Mouse (Mus musculus): Measurements from ENCODE around the gene Thumpd2. TPM values are rescaled to one million over a fixed set of nuclear protein-coding genes. Genes with fewer than 3 reads are reported as not detected.

Gene Thumpd2
- polyA plus RNA-seq, 1 experiment, result 3.9 TPM

GRCm38 (mm10) chr17:81009112-81009511, 55.8 kb downstream of the Thumpd2 start:
- H3K4me3 ChIP-seq (replicated peaks; ENCODE audit: insufficient read depth, low read depth, low read length), result no peak overlapping the region
- peaks cover 15% of the 10 kb centered on the region for H3K4me1 ChIP-seq (ENCODE audit: control insufficient read depth, insufficient read depth, low read length)
- TF ChIP-seq CTCF (IDR thresholded peaks at IDR 0.05; ENCODE audit: borderline replicate concordance, insufficient read depth, low read depth, low read length) (no peak), POLR2A (IDR thresholded peaks at IDR 0.05; ENCODE audit: borderline replicate concordance, insufficient read depth, low read length) (no peak)
- no peak overlapping the region for H3K27ac ChIP-seq (ENCODE audit: insufficient read depth, low read length)
- no peak for DNase-seq
- H3K27me3 ChIP-seq (ENCODE audit: control insufficient read depth, insufficient read depth, low read length), result no peaks in the 10 kb centered on the region
- WGBS, result 89% methylated on average over 10 of the region's 10 CpGs

DNA sequence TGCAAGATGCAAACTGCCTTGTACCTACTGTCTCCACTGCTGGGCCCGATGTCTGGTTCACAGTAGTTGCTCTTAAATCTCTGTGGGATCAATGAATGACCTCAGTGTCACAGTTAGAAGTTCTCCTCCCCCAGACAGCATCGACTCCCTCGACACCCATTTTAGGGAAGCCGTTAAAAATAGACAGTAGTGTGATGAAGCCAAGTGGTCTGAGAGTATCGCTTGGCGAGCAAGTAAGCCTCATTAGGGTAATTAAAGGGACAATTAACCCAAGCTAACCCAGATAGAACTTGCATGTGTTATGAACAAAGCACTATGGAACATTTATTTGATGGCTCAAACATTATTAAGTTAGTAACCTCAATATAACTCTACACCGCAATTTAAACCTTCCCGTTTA, 59.6 kb downstream of the Thumpd2 start:
- no peaks in the 10 kb centered on the region for H3K27me3 ChIP-seq (ENCODE audit: control insufficient read depth, insufficient read depth, low read length)
- TF ChIP-seq POLR2A (IDR thresholded peaks at IDR 0.05; ENCODE audit: borderline replicate concordance, insufficient read depth, low read length) (no peak), CTCF (IDR thresholded peaks at IDR 0.05; ENCODE audit: borderline replicate concordance, insufficient read depth, low read depth, low read length) (no peak)
- peaks cover 5% of the 10 kb centered on the region; the same call in 1 of the 2 replicates for H3K4me1 ChIP-seq (ENCODE audit: control insufficient read depth, insufficient read depth, low read length)
- no peak overlapping the region for H3K27ac ChIP-seq (ENCODE audit: insufficient read depth, low read length)
- WGBS, result 35% methylated on average over 8 of the region's 8 CpGs
- H3K4me3 ChIP-seq (replicated peaks; ENCODE audit: insufficient read depth, low read depth, low read length), result no peak overlapping the region
- no peak for DNase-seq

DNA sequence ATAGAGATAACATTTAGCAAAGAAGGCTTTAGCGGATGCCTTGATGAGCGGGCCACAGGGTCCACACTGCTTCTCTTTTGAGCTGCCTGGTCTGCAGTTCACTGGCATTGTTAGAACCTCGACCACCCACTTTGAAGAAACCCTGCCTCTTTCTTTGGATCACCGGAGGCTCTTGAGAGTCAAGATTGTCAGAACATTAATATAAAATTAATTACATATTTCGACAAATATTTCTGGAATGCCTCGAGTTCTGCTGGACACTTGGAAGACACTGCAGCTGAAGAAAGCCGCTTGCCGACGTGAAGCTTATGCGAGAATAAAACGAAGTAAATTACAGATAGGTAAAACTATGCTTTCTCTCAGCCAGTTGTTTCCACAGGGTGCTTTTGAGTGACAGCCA, 60.4 kb downstream of the Thumpd2 start:
- peaks cover 5% of the 10 kb centered on the region; the same call in 1 of the 2 replicates for H3K4me1 ChIP-seq (ENCODE audit: control insufficient read depth, insufficient read depth, low read length)
- no peak overlapping the region for H3K27ac ChIP-seq (ENCODE audit: insufficient read depth, low read length)
- no peaks in the 10 kb centered on the region for H3K27me3 ChIP-seq (ENCODE audit: control insufficient read depth, insufficient read depth, low read length)
- TF ChIP-seq CTCF (IDR thresholded peaks at IDR 0.05; ENCODE audit: borderline replicate concordance, insufficient read depth, low read depth, low read length), result no peak
- no peak for TF ChIP-seq POLR2A (IDR thresholded peaks at IDR 0.05; ENCODE audit: borderline replicate concordance, insufficient read depth, low read length)
- no peak for DNase-seq
- 82% methylated on average over 11 of the region's 11 CpGs for WGBS
- H3K4me3 ChIP-seq (replicated peaks; ENCODE audit: insufficient read depth, low read depth, low read length), result no peak overlapping the region

DNA sequence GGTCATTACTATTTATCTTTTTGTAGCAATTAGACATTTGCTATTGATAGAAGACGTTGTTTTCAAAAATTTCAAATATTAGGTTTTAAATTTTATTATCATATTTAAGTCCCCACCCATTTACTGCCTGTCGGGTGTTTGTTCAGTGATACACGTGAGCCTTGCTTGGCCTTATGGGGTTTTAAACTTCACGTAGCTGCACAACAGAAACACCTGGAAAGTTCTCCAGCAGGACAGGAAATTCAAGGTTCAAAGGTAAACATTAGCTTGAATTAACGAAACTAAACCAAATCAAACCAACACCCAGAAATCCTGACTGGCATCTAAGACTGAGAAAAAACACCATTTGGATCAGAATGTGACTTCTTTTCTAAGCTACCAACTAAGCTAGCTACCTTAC, 62.8 kb downstream of the Thumpd2 start:
- TF ChIP-seq POLR2A (IDR thresholded peaks at IDR 0.05; ENCODE audit: borderline replicate concordance, insufficient read depth, low read length) (no peak), CTCF (IDR thresholded peaks at IDR 0.05; ENCODE audit: borderline replicate concordance, insufficient read depth, low read depth, low read length) (no peak)
- WGBS, result 81% methylated on average over 5 of the region's 5 CpGs
- Histone ChIP-seq H3K4me3 (replicated peaks; ENCODE audit: insufficient read depth, low read depth, low read length) (no peak overlapping the region), H3K27me3 (ENCODE audit: control insufficient read depth, insufficient read depth, low read length) (no peaks in the 10 kb centered on the region), H3K27ac (ENCODE audit: insufficient read depth, low read length) (no peak overlapping the region), H3K4me1 (ENCODE audit: control insufficient read depth, insufficient read depth, low read length) (peaks cover 13% of the 10 kb centered on the region; the same call in 1 of the 2 replicates)
- no peak for DNase-seq

GRCm38 (mm10) chr17:81001647-81002046, 63.2 kb downstream of the Thumpd2 start:
- Histone ChIP-seq H3K4me3 (replicated peaks; ENCODE audit: insufficient read depth, low read depth, low read length) (no peak overlapping the region), H3K27me3 (ENCODE audit: control insufficient read depth, insufficient read depth, low read length) (no peaks in the 10 kb centered on the region), H3K4me1 (ENCODE audit: control insufficient read depth, insufficient read depth, low read length) (peaks cover 13% of the 10 kb centered on the region; the same call in 1 of the 2 replicates), H3K27ac (ENCODE audit: insufficient read depth, low read length) (no peak overlapping the region)
- 83% methylated on average over 4 of the region's 4 CpGs for WGBS
- no peak for DNase-seq
- no peak for TF ChIP-seq POLR2A (IDR thresholded peaks at IDR 0.05; ENCODE audit: borderline replicate concordance, insufficient read depth, low read length)

DNA sequence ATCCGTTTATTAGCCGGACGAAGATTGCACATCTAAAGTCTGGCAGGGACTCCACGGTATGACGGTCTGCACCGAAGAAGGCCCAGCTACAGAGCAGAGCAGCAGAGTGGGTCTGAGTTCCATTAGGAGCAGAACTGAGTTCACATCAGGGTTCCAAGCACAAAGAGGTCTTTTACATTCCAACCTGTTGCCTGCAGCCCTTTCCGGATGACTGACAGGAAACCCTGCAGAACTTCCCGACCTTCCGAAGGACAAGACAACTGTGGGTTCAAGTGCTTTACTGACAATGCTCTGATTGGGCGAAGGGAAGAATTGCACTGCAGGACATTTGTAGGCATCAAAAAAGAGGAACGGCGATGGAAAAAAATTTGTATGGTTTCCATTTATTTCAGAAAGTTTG, 63.9 kb downstream of the Thumpd2 start:
- TF ChIP-seq POLR2A (IDR thresholded peaks at IDR 0.05; ENCODE audit: borderline replicate concordance, insufficient read depth, low read length), result no peak
- TF ChIP-seq CTCF (IDR thresholded peaks at IDR 0.05; ENCODE audit: borderline replicate concordance, insufficient read depth, low read depth, low read length), result no peak
- Histone ChIP-seq H3K27ac (ENCODE audit: insufficient read depth, low read length) (no peak overlapping the region), H3K27me3 (ENCODE audit: control insufficient read depth, insufficient read depth, low read length) (no peaks in the 10 kb centered on the region), H3K4me3 (replicated peaks; ENCODE audit: insufficient read depth, low read depth, low read length) (no peak overlapping the region), H3K4me1 (ENCODE audit: control insufficient read depth, insufficient read depth, low read length) (peaks cover 13% of the 10 kb centered on the region; the same call in 1 of the 2 replicates)
- 29% methylated on average over 12 of the region's 12 CpGs for WGBS
- DNase-seq, result no peak

DNA sequence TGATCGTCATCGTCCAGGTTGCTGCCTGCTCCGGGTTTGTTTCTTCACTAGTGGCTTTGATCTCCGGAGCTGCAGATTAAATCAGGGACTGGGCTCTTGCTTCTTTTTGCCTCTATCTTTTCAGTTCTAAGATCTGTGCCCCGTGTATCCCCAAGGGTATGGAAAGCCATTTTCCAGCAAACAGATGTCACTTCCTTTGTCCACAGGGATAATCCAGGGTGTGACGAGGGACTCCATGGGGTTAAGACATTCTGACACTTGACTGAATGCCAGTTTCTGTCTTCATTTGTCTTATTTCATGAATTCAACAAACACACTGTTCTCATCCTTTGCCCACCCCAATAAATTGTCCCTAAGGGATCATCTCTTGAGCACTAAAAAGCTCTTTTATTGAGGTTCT, 65.9 kb downstream of the Thumpd2 start:
- H3K27me3 ChIP-seq (ENCODE audit: control insufficient read depth, insufficient read depth, low read length), result no peaks in the 10 kb centered on the region
- TF ChIP-seq POLR2A (IDR thresholded peaks at IDR 0.05; ENCODE audit: borderline replicate concordance, insufficient read depth, low read length), result no peak
- TF ChIP-seq CTCF (IDR thresholded peaks at IDR 0.05; ENCODE audit: borderline replicate concordance, insufficient read depth, low read depth, low read length), result no peak
- H3K4me1 ChIP-seq (ENCODE audit: control insufficient read depth, insufficient read depth, low read length), result peaks cover 11% of the 10 kb centered on the region
- H3K27ac ChIP-seq (ENCODE audit: insufficient read depth, low read length), result no peak overlapping the region
- H3K4me3 ChIP-seq (replicated peaks; ENCODE audit: insufficient read depth, low read depth, low read length), result no peak overlapping the region
- 19% methylated on average over 6 of the region's 6 CpGs for WGBS
- DNase-seq, result no peak

DNA sequence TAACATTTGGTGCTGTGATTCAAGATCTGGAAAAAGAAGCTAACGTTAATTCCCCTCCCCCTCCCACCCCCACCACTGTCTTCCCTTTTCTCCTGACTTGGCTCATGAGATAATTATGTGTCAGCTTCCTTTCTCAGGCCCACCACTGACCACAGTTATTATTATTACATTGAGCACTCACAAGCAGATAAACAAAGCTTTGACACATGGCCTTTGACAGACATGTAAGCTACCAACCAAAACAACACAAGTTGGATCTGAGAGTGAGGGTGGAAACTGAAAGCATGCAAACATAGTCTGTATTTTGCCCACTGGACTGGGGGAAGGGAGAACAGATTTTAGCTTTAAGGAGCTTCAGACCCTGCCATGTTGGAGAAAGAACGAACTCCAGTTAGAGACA, 67.7 kb downstream of the Thumpd2 start:
- no peak overlapping the region for H3K27ac ChIP-seq (ENCODE audit: insufficient read depth, low read length)
- no peak overlapping the region for H3K4me3 ChIP-seq (replicated peaks; ENCODE audit: insufficient read depth, low read depth, low read length)
- H3K27me3 ChIP-seq (ENCODE audit: control insufficient read depth, insufficient read depth, low read length), result no peaks in the 10 kb centered on the region
- peaks cover 13% of the 10 kb centered on the region for H3K4me1 ChIP-seq (ENCODE audit: control insufficient read depth, insufficient read depth, low read length)
- 40% methylated on average over 2 of the region's 2 CpGs for WGBS
- DNase-seq, result no peak
- TF ChIP-seq POLR2A (IDR thresholded peaks at IDR 0.05; ENCODE audit: borderline replicate concordance, insufficient read depth, low read length) (no peak), CTCF (IDR thresholded peaks at IDR 0.05; ENCODE audit: borderline replicate concordance, insufficient read depth, low read depth, low read length) (no peak)
